Mouse (Mus musculus): ENCODE measurements around the gene Dnajc4. TPM values are rescaled to one million over a fixed set of nuclear protein-coding genes. Genes with fewer than 3 reads are reported as not detected.
A peak's percentile ranks its signal among the peaks of the same experiment; 100 is the strongest.

Gene Dnajc4
- polyA plus RNA-seq, 1 experiment from 2014 or later = 23.0 TPM

DNA sequence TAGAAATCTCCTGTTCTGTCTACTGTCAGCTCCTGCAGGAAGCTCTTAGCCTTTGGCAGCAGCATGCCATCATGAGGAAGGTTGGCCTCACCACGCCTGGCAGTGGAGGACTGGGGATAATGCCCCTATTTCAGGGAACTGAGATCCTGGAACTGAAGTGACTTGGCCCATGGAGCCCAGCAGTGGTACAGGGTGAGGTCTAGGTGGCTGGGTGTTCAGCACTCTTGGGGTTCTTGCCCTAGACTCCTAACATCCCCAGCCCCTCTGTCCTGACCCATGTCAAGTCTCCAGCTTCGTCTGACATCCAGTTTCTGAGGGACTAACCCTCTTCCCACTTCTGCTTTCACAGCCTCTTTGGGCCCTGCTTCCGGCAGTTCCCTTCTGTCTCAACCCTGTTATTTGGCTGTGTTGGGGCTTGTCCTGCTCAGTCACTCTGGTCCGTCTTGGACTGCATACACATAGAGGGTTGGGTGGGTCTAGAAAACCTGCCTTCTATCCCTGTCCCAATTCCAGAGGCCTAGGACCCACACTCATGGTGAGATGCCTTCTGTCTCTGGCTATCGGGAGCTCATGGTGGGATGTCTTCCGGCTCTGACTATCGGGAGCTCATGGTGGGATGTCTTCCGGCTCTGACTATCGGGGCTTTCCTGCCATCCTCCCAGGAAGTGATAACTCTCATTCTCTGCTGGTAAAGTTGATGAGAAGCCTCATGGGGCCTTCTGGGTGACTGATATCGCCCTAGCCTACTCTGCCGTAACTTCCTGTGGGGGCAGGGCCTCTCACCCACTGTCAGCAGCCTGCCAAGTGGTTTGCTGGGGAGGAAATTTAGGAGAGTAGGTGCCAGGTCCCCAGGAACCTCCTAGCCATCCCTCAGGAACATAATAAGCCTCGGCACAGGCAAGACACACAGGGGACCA, 25.4 kb upstream of the Dnajc4 start:
- Histone ChIP-seq H3K9ac (0 out of 2 replicates have a peak overlapping the region, but pooled peaks have one; percentile 16), H3K27me3 (no peaks in the 10 kb centered on the region), H3K36me3 (peaks cover 61% of the 10 kb centered on the region), H3K4me2 (no peak overlapping the region), H3K27ac (no peak overlapping the region; the same call in 1 of the 2 replicates), H3K9me3 (no peaks in the 10 kb centered on the region), H3K4me1 (no peaks in the 10 kb centered on the region), H3K4me3 (no peak overlapping the region)
- no peak for ATAC-seq (ENCODE audit: insufficient number of reproducible peaks, insufficient read depth, low FRiP score, low TSS enrichment, low read depth)
- 79% methylated on average over 12 of the region's 12 CpGs for WGBS

DNA sequence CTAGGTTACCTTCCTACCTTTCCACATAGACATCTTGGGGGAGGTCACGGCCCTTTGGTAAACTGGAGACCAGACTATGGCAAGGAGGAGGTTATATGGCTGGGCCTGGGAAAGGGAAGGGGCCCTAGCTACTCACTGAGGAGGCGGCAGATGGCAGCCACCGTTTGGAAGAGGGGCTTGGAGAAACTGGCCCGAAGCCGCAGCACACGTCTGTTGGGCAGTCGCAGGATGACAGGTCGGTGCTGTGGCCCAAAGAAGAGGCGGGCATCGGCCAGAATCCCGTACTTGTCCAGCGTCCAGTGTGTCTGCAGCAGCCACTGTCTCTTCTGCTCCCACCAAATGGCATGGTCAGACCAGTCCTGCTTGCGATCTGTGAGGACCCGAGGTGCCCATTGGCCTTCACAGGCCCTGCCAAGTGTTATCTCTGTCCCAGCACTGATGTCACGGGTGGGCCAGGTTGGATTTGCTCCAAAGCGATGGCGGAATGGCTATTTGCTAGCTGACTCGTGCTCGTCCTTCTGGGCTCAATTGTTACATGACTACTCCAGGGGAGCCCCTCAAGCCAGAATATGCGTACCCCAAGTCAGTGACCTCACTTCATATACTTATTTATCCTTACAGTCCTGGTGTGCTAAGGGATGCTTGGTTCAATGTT, 22.2 kb upstream of the Dnajc4 start:
- no peak for ATAC-seq (ENCODE audit: insufficient number of reproducible peaks, insufficient read depth, low FRiP score, low TSS enrichment, low read depth)
- WGBS = 88% methylated on average over 20 of the region's 20 CpGs

DNA sequence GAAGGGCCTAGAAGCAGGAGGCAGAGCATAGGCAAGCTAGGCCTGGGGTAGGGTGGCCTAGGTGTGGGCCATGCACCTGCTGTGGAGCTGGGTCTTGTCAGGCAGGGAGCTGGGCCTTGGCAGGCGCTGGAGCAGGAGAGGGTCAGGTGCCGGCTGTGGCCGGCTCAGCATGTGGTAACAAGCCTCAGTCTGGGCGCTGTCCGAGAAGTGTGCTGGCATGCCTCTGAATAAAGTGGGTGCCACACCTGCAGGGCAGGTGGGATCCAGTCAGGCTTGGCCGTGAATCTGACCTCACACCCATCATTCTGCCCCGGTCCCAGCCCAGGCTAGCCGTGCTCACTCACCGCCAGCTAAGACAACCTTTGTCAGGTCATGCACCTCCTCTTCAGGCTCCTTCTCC, 21.6 kb upstream of the Dnajc4 start:
- Histone ChIP-seq H3K4me2 (no peak overlapping the region), H3K9me3 (no peaks in the 10 kb centered on the region), H3K9ac (no peak overlapping the region), H3K27me3 (no peaks in the 10 kb centered on the region), H3K4me1 (no peaks in the 10 kb centered on the region), H3K4me3 (no peak overlapping the region), H3K27ac (no peak overlapping the region), H3K36me3 (peaks cover 22% of the 10 kb centered on the region)
- 83% methylated on average over 9 of the region's 9 CpGs for WGBS
- no peak for ATAC-seq (ENCODE audit: insufficient number of reproducible peaks, insufficient read depth, low FRiP score, low TSS enrichment, low read depth)

More for the DNA sequence above, 22.2 kb upstream of the Dnajc4 start:
- no peak overlapping the region for H3K4me2 ChIP-seq
- H3K4me3 ChIP-seq = no peak overlapping the region
- no peaks in the 10 kb centered on the region for H3K27me3 ChIP-seq
- no peak overlapping the region for H3K27ac ChIP-seq
- no peaks in the 10 kb centered on the region for H3K4me1 ChIP-seq
- peaks cover 29% of the 10 kb centered on the region for H3K36me3 ChIP-seq
- H3K9me3 ChIP-seq = no peaks in the 10 kb centered on the region
- no peak overlapping the region for H3K9ac ChIP-seq

DNA sequence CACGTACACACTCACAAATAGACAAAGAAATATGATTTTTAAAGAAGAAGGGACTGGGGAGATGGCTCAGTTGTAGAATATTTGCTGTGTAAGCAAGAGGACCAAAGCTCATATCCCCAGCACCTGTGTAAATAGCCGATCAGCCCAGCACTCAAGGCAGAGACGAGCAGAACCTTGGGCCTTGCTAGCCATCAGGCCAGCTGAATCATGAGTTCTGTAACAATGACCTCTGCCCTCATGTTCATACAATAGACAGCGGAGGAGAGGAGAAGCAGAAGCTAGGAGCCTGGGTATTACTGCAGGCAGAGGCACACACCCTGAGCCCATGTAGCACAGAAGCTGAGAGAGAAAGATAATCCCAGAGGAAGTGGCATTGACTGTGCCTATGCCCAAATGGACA, 20.1 kb upstream of the Dnajc4 start:
- no peak overlapping the region for H3K27ac ChIP-seq
- no peaks in the 10 kb centered on the region for H3K4me1 ChIP-seq
- no peak overlapping the region for H3K9ac ChIP-seq
- H3K4me3 ChIP-seq = no peak overlapping the region
- ATAC-seq (ENCODE audit: insufficient number of reproducible peaks, insufficient read depth, low FRiP score, low TSS enrichment, low read depth) = no peak
- H3K27me3 ChIP-seq = no peaks in the 10 kb centered on the region
- H3K9me3 ChIP-seq = no peaks in the 10 kb centered on the region
- no peak overlapping the region for H3K4me2 ChIP-seq
- H3K36me3 ChIP-seq = peaks cover 12% of the 10 kb centered on the region; the same call in 1 of the 2 replicates
- 83% methylated on average over 4 of the region's 4 CpGs for WGBS

DNA sequence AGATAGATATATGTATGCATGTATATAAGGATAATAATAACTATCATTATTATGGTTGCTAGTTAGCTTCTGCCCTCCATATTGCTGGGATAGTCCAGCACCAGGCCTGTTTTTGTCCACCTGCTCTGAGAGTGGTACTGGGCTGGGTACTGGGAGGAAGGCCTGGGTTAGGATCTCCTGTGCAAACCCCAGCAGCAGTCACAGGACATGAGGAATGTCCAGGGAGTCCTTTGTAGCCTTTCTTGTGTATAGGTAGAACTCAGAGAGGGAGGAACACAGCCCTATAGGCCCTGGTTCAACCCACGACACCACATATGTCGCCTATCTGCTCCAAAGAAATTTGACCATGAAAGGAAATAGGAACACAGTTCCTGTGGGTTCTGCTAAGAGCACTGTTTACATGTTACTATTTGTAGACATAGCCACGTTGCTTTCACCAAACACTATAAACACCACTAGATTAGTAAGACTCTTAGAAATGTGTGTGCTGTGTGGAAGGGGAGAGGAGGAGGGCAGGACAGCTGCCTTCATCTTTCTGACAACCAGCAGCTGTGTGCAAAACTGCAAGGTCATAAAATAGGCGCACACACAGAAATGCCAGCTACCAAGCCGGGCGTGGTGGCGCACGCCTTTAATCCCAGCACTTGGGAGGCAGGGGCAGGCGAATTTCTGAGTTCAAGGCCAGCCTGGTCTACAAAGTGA, 14.7 kb upstream of the Dnajc4 start:
- Histone ChIP-seq H3K36me3 (no peaks in the 10 kb centered on the region), H3K4me3 (no peak overlapping the region), H3K9ac (no peak overlapping the region), H3K27me3 (no peaks in the 10 kb centered on the region), H3K9me3 (no peaks in the 10 kb centered on the region), H3K27ac (no peak overlapping the region), H3K4me1 (no peaks in the 10 kb centered on the region), H3K4me2 (no peak overlapping the region)
- no peak for ATAC-seq (ENCODE audit: insufficient number of reproducible peaks, insufficient read depth, low FRiP score, low TSS enrichment, low read depth)
- WGBS = 83% methylated on average over 9 of the region's 9 CpGs

DNA sequence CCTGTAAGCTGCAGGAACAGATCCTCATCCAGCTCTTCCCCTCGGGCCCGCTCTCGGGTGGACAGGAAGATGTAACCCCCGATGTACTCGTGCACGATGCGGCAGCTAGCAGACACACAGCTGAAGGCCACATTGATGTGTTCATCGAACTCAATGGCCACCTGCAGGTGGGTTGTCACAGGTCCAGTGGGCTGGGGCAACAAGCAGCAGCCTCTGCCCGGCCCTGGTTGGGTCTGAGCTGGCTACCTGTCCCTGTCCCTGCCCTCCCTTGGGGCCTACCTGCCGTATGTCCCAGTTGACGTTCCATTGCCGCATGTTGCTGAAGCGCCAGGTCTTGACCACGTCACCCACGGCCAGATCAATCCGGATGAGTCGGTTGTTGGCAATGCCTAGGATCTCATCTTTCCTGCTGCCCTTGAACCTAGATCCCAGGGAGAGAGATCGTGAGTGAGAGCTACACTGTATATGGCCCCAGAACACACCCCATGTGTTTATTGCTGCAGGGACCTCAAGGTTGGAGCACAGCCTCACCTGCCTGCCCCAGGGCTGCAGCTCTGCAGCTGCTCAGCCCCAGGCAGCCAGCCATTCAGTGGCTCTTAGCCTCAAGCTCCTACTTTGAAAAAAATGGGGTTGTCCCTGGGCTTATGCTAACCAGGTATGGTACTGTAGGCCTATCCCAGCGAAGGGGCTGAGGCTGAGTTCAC, 7.1 kb upstream of the Dnajc4 start:
- H3K9me3 ChIP-seq = no peaks in the 10 kb centered on the region
- peaks cover 24% of the 10 kb centered on the region for H3K4me1 ChIP-seq
- no peak for ATAC-seq (ENCODE audit: insufficient number of reproducible peaks, insufficient read depth, low FRiP score, low TSS enrichment, low read depth)
- no peak overlapping the region for H3K27ac ChIP-seq
- no peak overlapping the region for H3K9ac ChIP-seq
- H3K36me3 ChIP-seq = peaks cover 28% of the 10 kb centered on the region
- H3K27me3 ChIP-seq = no peaks in the 10 kb centered on the region
- 92% methylated on average over 19 of the region's 19 CpGs for WGBS
- no peak overlapping the region for H3K4me3 ChIP-seq
- H3K4me2 ChIP-seq = no peak overlapping the region

DNA sequence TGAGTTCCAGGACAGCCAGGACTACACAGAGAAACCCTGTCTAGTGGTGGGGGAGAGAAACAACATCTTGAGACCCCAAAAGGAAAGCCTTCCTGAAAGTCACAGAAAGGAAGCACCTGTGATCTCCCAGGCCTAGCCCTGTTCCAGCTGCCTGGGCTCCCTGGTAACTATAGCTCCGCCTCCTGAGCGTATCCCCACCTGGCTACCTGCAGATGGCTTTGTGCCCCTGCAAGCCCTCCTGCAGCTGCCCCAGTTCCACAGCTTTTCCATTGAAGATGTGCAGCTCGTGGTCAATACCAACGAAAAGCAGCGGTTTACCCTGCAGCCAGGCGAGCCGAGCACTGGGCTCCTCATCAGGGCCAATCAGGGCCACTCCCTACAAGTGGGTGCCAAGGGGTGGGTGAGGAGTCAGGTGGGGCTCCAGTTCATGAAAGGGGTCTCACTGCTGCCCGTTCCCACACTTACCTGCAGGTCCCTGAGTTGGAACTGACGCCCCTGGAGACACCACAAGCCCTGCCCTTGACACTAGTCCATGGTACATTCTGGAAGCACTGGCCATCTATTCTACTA, 5.4 kb upstream of the Dnajc4 start:
- Histone ChIP-seq H3K4me3 (no peak overlapping the region), H3K9ac (no peak overlapping the region), H3K4me1 (peaks cover 32% of the 10 kb centered on the region), H3K4me2 (no peak overlapping the region), H3K9me3 (no peaks in the 10 kb centered on the region), H3K27ac (no peak overlapping the region), H3K27me3 (no peaks in the 10 kb centered on the region), H3K36me3 (peaks cover 28% of the 10 kb centered on the region)
- ATAC-seq (ENCODE audit: insufficient number of reproducible peaks, insufficient read depth, low FRiP score, low TSS enrichment, low read depth) = no peak
- WGBS = 80% methylated on average over 9 of the region's 9 CpGs

DNA sequence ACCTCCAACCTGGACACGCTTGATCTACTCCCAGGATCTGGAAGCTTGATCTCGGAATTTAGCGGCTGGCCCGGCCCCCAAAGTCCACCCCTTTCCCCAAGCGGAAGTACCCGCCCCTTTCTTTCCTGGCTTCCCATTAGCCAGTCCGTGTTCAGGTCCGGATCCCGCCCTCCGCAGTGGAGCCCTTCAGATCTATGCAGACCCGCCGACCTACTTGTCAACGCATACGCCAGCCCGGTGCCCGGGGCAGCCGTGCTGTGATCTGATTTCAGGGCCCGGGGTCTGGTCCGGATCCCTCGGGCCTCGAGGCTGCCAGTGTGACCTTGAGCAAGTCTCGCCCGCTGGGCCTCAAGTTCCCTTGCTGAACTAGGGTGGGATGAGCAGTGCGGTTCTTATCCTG, 3.6 kb upstream of the Dnajc4 start, which contains the start of the genes Nudt22 and Trpt1:
TSS of gene Nudt22 (minus strand) at position 112 of the 400 bp plus-strand sequence.
TSS of gene Trpt1 (plus strand) at position 126 of the 400 bp plus-strand sequence.
- peak; percentile 74 for ATAC-seq (ENCODE audit: insufficient number of reproducible peaks, insufficient read depth, low FRiP score, low TSS enrichment, low read depth)
- Histone ChIP-seq H3K4me2 (peak within 1 kb of the TSS; percentile 81), H3K9me3 (no peaks in the 10 kb centered on the region), H3K4me1 (peaks cover 39% of the 10 kb centered on the region), H3K27ac (peak within 1 kb of the TSS; percentile 68), H3K4me3 (peak within 1 kb of the TSS; percentile 66), H3K36me3 (peaks cover 28% of the 10 kb centered on the region), H3K9ac (peak within 1 kb of the TSS; percentile 83), H3K27me3 (no peaks in the 10 kb centered on the region)
- under 1% methylated on average over 23 of the region's 24 CpGs for WGBS

DNA sequence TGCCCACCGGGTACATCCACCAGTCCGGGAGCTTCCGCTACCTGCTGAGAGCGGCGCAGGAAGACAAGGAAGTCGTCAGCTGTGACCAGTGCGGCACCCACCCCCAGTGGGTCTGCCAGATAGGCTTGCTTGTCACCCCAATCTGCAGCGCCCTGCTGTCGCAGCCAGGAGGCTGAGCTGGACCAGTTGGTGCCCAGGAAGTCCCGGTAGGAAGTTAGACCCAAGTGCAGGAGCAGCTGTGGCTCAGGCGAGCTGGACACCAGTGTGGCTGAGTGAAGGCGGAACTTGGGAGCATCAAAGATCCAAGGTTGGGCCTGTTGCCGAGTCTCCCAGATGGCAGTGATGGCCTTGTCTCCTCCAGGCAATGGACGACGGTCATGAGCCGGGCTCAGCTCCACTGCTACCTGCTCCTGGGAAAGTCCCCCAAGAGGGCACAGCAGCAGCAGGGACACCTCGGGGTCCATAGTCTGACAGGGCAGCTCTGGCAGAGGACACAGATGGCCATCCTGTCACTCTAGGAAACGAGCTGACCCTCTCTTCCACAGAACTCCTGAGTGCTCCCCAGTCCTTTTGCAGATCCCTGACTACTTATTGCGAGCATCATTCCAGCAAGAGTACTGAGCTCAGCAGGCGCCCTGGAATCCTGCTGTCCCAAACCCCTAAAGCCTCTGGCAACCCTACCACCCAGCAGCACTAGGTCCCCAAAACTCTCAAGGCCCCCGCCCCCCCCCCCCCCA, 3.1 kb upstream of the Dnajc4 start:
- WGBS = 49% methylated on average over 21 of the region's 21 CpGs
- Histone ChIP-seq H3K4me1 (peaks cover 39% of the 10 kb centered on the region), H3K4me3 (peak overlapping the region; percentile 66), H3K27ac (peak overlapping the region; percentile 49; the same call in 1 of the 2 replicates), H3K36me3 (peaks cover 27% of the 10 kb centered on the region), H3K9ac (peak overlapping the region; percentile 83), H3K9me3 (no peaks in the 10 kb centered on the region), H3K27me3 (no peaks in the 10 kb centered on the region), H3K4me2 (peak overlapping the region; percentile 81)
- ATAC-seq (ENCODE audit: insufficient number of reproducible peaks, insufficient read depth, low FRiP score, low TSS enrichment, low read depth) = no peak

DNA sequence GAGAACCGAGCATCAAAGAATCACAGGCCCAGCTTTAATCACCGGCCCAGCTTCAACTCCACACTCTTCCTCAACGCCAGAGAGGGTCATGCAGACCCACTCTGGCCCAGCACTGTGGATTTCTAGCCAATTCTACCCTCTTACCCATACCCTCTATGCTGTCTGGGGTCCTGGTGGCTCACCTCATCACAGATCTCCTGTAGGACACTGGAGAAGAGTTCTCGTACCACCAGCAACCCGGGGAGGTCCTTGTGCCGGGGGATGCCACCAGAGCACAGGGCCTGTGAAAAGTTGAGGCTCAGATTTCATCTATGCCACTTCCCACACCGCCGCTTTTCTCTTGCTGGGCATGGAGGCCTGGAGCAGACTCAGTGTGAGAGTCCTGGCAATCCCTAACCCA, 2.1 kb upstream of the Dnajc4 start:
- Histone ChIP-seq H3K4me1 (peaks cover 39% of the 10 kb centered on the region), H3K36me3 (peaks cover 18% of the 10 kb centered on the region), H3K9ac (peak overlapping the region; percentile 83; the same call in 1 of the 2 replicates), H3K27me3 (no peaks in the 10 kb centered on the region), H3K4me3 (peak overlapping the region; percentile 66; the same call in 1 of the 2 replicates), H3K9me3 (no peaks in the 10 kb centered on the region), H3K27ac (no peak overlapping the region), H3K4me2 (peak overlapping the region; percentile 81)
- 83% methylated on average over 8 of the region's 8 CpGs for WGBS
- no peak for ATAC-seq (ENCODE audit: insufficient number of reproducible peaks, insufficient read depth, low FRiP score, low TSS enrichment, low read depth)
